Mouse (Mus musculus) megakaryocyte progenitor cell, adult 5-6 weeks (primary cell): ENCODE measurements around the gene Il11. TPM values are rescaled to one million over a fixed set of nuclear protein-coding genes. Genes with fewer than 3 reads are reported as not detected.
"Not testable (repeated sequence)": the region's sequence is repeated elsewhere in the genome, so short reads cannot be mapped to it uniquely, and the experiment has no call there.

Experiments
- ATAC-seq: replicated peaks from 2 replicates; pipeline ENCODE4 v1.8.0; 2016; ENCODE audit warnings: mild to moderate bottlenecking, moderate TSS enrichment, inconsistent platforms; ENCODE audit not compliant: poor library complexity
- total RNA-seq, 2 experiments: library from RNA; stranded (forward) in 1 of 2; stranded (reverse) in 1 of 2; fragments of 157-497, 149-512 nt in 1 of 2; fragments of 200-1000 nt in 1 of 2; gene quantifications; 2 replicates each; pipeline versions ENCODE4 v1.2.3 to v1.2.4; 2015 to 2017

Il11 gene
- total RNA-seq (2015) (0.17 TPM in 1 of 2 replicates, not detected in the other), total RNA-seq (2017) (not detected in 2 replicates)

DNA sequence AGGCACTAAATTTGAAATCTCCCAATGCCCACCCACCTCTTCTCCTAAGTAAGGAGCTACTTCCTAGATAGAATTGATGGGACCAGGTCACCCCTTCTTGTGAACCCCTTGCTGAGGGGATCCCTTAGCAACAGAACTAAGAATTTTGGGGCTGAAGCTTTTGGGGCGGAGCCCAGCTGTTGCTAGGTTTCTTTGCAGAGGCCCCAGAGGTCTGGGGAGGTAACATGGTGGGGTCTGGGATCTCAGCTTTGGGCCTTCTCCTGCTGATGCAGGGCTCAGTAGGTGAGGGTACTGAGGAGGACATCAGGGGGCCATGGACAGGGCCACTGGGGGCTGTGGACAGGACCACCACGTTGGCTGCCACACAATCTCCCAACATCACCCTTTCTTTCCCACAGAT, at the start of gene Il11, which contains the start of gene Tmem190:
Gene Il11 (minus strand): TSS at position 101 of the 400 bp plus-strand sequence.
Gene Tmem190 (plus strand): TSS at position 179 of the 400 bp plus-strand sequence.
- no peak for ATAC-seq

DNA sequence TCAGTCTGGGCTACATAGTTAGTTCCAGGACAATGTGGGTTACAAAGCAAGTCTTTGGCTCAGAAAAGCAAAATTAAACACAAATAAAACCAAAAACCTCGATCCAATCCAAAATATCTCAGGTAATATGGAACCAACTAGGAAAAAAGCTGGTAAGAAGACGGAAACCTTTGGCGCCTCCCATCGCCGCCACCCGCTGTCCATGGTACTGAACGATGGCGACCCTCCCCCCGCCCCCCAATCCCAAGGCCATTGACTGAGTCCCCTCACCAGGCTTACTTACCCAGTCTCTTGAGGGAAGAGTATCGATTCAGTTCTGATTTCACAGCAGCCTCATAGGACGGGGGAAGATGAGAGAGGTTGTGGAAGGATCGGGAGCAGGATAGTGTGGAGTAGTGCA, 47.8 kb upstream of the Il11 start:
- ATAC-seq, result no peak

DNA sequence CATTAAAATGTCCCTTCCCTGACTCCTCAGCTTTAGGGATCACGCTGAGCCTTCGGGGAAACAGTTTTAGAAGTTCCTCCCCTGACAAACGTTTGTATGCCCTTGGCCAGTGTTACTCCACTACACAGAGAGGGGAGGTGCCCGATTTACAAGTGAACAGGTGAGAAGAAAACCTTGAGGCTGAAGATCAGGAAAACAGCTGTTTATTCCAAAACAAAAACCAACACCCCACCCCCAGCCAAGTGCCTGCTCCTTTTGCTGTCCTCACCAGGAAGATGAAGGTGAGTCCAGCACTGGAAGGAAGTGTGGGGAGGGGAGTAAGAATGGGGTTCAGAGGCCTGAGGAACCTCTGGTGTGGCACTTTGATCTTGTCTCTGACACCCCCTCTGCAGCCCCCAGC, 42.7 kb upstream of the Il11 start:
- ATAC-seq, result no peak

DNA sequence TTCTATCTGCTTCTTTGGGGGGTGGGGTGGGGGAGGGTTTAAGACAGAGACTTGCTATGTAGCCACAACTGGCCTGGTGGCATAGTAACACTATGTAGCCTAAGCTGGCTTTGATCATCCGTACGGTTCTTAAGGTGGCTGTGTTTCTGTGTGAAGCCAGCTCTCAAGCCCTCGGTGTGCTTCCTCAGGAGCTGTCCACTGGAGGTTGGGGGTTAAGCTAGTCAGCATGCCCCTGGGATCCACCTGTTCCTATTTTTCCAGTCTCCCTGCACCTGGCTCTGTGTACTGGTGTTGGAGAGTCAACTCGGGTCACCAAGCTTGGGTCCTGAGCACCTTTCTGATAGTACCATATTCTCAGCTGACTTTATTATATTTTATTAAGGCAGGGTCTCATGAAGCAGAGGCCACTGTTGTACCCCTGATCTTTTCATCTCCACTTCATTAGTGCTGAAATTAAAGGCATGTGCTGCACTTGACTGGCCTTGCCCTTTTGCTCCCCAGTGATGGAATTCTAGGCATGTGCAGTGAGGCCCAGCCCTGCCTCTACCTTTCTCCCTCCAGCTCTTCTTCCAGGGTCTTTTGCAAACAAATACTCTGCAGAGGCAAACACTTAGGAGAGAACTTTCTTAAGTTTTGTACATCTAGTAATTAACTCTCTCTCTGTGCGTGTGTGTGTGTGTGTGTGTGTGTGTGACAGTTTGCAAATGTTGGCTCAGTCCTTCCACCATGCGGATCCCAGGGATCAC, 39.7 kb upstream of the Il11 start:
- no peak for ATAC-seq

DNA sequence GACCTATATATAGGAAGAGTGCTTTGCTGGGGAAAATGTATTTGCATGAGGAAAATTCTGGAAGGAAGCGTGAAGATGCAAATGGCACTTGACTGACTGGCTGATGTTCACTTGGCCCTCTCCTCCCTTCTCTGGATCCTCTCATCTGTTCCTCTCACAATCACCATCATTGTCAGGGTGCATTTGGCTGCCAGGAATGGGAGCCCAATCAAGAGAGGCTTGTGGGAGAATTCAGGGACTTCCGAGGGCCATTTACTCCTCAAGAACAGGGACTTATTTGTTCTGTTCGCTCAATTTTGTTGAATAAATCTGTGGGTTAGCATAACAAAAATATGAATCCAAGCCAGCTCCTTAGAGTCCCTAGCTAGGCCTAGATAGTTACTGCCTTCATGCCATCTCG, 39.0 kb upstream of the Il11 start:
- no peak for ATAC-seq

DNA sequence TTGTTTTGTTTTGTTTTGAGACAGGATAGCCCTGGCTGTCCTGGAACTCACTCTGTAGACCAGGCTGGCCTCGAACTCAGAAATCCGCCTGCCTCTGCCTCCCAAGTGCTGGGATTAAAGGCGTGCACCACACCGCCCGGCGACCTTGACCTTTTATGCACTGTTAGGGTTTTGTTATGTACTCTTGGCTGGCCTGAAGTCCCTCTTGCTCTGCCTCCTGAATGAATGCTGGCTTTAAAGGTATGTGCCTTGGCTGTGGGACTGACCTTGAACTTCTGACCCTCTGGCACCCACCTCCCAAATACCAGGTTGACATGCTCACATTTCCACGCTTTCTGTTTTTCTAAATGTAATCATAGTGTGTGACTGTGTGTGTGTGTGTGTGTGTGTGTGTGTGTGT, 38.3 kb upstream of the Il11 start:
- ATAC-seq, result not testable (repeated sequence)

DNA sequence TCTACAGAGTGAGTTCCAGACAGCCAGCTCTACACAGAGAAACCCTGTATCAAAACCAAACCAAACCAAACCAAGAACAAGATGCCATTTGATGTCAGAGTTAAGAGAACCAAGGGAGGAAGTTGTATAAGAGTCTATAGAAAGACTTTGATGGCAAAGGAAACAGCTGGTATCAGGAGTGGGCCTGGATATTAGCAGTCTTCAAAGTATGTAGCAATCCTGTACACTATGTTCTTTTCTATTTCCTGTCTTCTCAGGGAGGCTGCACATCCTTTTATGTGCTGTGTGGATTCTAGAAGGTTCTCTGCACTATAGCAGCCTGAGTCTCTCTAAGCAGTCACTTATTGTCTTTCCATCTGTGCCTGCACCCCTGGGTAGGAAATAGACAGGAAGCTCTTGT, 33.9 kb upstream of the Il11 start:
- no peak for ATAC-seq

DNA sequence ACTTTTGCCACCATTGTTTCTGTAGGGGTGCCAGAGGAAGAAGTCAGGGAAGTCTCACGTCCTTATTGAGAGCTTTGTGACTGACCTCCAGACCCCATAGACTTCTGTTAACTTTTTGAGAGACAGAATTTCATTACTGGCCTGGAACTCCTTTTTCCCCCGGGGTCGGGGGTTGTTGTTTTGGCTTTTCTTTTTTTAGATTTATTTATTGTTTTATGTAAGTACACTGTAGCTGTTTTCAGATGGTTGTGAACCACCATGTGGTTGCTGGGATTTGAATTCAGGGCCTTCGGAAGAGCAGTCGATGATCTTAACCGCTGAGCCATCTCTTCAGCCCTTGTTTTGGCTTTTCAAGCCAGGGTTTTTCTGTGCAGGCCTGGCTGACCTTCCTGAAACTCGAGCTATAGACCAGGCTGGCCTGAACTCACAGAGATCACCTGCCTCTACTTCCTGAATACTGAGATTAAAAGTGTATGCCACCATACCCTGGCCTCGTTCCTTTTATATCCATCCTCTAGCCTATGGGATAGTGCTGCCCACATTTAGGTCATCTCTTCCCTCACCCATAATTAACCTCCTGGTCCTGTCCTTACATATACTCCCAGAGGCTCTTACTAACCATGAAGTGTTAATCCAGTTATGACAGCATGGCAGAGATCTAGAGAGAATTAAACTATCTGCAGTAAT, 30.6 kb upstream of the Il11 start:
- ATAC-seq, result no peak

DNA sequence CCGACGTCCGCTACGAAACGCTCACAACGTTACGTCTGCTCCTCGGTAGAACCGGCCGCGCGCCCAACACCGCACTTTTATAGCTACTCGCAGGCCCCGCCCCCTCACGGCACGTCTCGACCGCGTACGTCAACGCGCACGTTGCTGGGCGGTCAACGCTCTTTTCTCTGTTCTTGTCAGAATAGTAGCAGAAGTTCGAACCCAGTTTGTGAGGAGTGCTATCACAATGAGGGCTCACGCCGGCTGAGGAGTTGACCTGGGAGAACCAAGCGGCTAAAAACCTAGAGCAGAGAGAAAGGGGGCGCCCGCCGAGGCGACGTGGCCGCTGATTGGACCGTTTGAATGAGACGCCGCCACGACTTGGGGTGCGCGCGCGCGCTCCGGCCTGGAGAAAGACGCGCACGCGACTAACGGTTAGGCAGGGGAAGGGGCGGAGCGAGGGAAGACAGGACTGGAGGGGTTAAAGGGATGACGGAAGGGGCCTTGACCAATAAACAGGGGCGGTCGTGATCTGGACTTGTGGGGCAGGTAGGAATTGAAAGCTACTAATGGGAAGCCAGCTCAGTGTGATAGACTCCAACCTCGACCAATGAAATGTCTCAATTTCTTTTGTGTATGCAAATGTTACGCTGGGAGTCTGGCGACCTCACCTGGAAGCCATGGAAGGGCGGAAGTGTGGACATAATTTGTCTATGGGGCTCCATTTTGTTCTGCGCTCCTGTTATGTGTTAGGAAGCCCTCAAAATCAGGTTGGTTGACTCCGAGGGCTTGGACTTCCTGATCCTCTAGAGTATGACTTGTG, 29.8 kb upstream of the Il11 start, which contains the start of gene Ube2s:
Gene Ube2s (minus strand): TSS at position 288 of the 802 bp plus-strand sequence.
- peak; percentile 92 for ATAC-seq

DNA sequence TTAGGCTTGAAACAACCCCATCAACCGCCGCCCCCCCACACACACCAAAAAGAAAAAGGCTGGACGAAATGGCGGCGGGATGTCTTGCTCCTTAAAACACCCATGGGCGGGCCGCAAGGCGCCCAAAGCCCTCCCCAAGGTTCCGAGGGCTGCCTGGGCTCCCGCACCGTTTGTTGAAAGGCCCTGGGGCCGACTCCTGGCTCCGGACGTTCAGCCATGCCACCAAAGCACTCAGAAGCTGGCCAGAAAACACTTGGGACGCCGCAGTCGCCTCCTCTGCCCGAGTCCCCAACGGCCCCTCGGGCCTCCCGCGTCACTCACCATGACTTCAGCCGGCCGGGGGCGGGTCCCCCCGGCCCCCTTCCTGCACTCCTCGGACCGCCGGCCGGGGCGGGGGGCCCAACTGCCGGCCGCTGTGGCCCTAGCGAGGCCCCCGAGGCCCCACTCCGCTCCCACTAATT, 29.2 kb upstream of the Il11 start:
- no peak; the same call in 1 of the 2 replicates for ATAC-seq

DNA sequence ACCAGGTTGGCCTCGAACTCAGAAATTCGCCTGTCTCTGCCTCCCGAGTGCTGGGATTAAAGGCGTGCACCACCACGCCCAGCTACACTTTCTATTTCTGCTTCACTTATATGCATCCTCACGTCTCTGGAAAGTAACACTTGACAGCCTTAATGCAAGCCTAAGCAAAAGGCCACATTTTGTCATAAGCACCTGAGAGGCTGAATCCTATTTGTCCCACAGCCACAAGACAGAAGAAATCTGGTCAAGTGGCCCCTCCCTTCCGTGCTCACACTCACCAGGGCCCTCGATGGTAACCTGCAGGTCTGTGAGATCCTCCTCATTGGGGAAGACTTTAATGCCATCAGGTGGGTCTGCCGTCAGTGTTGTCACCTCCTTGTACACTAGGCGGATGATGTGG, 28.5 kb upstream of the Il11 start:
- ATAC-seq, result not testable (repeated sequence)

DNA sequence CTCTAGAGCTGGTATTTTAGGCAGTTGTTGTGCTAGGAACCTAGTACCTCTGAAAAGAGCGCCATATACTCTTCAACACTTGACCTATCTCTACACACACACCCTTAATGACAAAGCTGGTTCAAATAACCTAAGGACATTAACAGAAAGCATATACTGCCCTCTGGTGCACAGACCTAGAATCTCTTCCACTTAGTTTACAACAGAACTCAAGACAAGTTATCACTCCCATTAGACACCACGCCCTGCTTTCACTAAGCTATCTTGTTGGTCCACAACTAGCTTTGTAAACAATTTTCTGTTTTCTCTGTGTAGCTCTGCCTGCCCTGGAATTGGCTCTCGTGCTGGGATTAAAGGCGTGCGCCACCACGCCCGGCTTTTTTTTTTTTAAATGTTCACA, 24.1 kb upstream of the Il11 start:
- ATAC-seq, result peak; percentile 97

DNA sequence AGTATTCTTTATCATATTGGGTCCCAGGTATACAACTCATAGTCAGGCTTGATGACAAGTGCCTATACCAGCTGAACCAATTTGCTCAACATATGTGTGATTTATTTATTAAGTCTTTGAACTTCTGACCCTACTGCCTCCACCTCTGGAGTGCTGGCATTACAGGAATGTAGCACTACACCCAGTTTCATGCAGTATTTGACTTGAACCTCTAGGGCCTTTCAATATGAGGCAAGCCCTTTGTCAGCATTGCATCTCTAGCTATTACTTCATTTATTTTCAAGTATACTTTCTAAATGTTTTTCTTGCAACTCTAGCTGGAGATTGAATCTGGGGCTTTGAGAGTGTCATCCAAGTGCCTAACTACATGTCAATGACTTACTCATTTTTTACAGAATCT, 19.6 kb upstream of the Il11 start:
- no peak for ATAC-seq

DNA sequence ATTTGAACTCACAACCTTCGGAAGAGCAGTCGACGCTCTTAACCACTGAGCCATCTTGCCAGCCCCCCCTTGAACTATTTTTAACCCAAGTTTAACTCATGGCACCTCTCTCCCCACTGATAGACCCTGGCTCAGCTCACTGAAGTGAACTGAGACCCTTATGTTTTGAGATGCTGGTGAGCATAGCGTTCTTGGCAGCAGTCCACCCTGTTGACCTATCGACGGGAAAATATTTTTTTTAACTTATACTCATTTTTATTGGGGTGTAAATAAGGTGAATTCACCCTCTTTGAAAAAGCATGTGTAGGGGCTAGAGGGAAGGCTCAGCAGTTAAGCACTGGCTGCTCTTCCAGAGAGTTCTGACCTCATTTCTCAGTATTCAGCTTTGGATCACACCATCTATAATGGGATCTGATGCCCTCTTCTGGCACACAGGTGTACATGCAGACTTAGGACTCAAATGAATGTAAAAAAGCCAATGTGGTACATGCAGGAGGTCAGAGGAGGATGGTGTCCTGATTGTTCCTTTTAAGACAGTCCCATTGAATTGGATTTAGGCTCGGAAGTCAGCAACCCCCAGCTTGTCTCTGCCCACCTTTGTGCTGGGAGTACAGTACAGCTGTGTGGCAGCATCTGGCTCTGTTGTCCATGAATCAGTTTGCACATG, 13.2 kb upstream of the Il11 start:
- ATAC-seq, result peak; percentile 30

DNA sequence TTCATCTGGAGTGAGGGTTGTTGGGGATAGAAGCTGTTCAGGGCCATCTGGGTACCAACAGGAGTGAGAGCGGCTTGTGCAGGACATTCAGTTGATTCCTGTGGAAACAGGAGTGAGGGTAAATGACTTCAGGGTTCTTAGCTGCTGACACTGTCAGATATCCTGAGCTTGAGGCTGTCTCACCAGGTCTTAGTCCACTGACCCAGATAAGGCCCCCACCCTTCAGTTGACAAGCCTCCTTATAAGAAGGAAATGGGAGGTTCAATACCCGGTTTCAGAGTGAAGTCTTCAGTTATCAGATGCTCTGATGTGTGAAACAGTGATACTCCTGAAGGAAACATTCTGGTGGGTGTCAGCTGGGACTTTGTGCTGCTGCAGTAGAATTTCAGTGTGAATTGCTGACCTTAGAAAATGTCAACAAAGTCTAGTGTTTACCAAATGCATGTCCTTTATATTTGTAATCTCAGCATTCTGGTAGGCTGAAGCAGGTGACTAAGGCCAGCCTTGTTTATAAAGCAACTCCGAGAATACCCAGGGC, 12.0 kb upstream of the Il11 start:
- ATAC-seq, result no peak

DNA sequence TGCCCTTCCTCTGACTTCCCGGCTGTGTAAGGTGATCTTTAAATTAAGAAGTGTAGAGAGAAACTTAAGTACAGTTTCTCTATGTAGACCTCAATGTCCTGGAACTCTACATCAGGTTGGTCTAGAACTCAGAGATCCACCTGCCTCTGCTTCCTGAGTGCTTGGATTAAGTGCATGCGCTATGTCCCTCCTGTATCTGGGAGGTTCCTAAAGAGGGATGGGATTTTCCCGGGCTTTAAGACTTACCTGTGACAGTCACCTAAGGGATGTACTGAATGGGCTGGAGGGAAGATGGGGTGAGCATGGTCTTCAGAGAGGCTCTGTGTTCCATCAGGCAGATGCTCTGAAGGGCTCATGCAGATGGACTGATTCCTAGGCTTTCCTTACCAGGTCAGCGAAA, 11.0 kb upstream of the Il11 start:
- ATAC-seq, result no peak

DNA sequence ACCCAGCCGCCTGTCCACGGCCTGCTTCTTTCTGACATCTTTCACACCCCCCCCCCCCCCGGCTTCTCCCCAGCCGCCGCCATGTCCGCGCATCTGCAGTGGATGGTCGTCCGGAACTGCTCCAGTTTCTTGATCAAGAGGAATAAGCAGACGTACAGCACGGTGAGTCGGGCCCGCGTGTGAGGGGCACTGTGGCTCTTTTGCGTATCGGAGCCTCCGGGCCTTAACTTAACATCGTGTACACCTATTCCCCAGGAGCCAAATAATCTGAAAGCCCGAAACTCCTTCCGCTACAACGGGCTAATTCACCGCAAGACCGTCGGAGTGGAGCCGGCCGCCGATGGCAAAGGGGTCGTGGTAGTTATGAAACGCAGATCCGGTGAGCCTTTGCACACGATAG, 10.6 kb upstream of the Il11 start:
- not testable (repeated sequence) for ATAC-seq

DNA sequence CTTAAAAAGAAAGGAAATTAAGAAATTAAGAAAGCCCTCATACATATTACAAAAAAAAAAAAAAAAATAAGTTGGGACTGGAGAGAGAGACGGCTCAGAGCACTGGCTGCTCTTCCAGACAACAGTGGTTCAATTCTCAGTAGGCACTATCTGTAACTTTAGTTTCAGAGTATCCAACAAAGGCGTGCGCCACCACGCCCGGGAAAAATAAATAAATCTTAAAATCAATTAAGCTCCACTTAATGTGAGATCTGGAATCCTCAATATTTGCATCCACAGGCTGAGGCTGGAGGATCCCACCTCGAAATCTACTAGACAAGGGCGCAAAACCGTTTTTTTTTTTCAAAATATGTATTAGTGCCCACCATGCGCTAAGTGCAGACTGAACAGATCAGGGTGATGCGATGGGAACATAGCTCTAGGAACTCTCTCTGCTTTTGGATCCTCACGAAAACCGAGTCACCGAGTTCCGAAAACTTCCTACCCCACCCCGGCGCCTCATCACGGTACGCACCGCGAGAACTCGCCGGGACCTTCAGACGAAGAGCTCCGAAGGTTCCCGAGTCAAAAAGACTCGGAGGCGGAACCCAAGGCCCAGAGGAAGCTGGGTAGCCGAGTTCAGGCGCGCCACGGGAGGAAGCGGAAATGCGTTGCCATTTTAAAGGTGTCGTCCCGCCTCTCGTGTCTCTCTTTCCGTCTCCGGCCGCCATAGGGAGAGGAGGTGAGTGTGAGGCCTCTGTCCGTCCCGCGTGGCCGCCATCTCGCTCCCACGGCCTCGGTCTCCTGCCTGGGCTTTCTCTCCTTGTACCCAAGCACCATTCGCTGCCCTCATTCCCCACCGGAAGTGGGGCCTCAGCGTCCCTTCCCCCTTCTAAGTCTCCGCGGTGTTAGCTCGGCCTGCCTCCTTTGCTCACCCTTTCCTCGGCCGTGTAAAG, 9.9 kb upstream of the Il11 start, which contains the start of gene Rpl28:
Gene Rpl28 (plus strand): TSS at position 597 of the 935 bp plus-strand sequence.
- peak; percentile 71 for ATAC-seq

DNA sequence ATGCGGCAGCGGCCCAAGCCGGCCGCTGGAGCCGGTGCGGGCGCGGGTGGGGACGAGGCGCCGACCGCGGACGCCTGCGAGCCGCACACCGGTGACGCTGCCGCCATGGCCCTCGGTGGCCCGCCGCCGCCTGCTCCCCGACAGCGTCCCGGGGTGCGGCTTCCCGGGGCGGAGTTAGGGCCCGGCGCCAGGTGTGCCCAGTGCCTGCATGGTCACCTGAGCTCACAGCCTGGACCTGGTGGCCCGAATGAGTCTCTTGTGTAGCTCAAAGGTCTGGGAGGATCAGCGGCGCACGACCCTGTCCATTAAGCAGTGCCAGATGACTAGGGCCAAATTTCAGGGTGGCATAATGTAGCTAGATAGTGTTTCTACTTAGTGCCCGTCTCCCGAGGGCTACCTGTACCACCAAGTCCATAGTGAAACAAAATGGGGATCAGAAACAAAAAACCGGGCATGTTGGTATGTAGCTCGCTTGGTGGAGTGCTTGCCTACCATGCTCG, 6.8 kb upstream of the Il11 start, which contains the start of gene Tmem238:
Gene Tmem238 (minus strand): TSS at position 221 of the 500 bp plus-strand sequence.
- ATAC-seq, result peak; percentile 8; the same call in 1 of the 2 replicates
